Mouse (Mus musculus): Measurements from ENCODE around the gene Dek.

GRCm38 (mm10) chr13:47070329-47071080 is 35.5 kb downstream of the Dek start:
- TF ChIP-seq POLR2AphosphoS5 (IDR thresholded peaks at IDR 0.05; ENCODE audit: borderline replicate concordance, low read depth, low read length) (no peak), POLR2A (IDR thresholded peaks at IDR 0.05; ENCODE audit: control insufficient read depth in 1 of 2, insufficient read depth in 1 of 2, low read depth in 1 of 2, low read length in 2 of 2, poor library complexity in 1 of 2) (no peak)

Data from MEL (cell line).